ENCODE assay signal across 9 mouse cellular contexts in genomic region chrX:77808602-77809001, GRCm38 (mm10). TPM values are rescaled to one million over a fixed set of nuclear protein-coding genes. Genes with fewer than 3 reads are reported as not detected.
DNase-seq lines count a peak whose midpoint lies in the region; ATAC-seq and TF ChIP-seq lines count a peak whose summit lies in the region.
"Had no signal": no experiment of that assay in that cellular context is flagged by ENCODE, and none has a peak within 500 bp of the region (broad histone marks: within the 10 kb centered on the region; RNA-seq: fewer than 3 reads in every experiment).

No protein-coding gene starts in this region.

- no peaks in the 10 kb centered on the region for H3K36me3 ChIP-seq in heart, embryonic 11.5 days (ENCODE audit: control insufficient read depth, insufficient read depth, low read length)

- no peak overlapping the region for H3K4me3 ChIP-seq in heart, embryonic 11.5 days (ENCODE audit: low read depth, low read length)
- no peak overlapping the region for H3K4me3 ChIP-seq in bone marrow macrophage, adult 2 months (ENCODE audit: insufficient read depth, low read length)

- DNase-seq in heart, adult 18-20 months, result peak; percentile 8 to 70
- DNase-seq in right cerebral cortex, postnatal 4 days, result peak; percentile 13
- no peak for DNase-seq in right cerebral cortex, postnatal 25 days
- peak; percentile 73 for DNase-seq in induced T-regulatory cell, adult 2 months (ENCODE audit: low read depth)
- peak; percentile 75 for DNase-seq in thymus, postnatal 4 days

- no peaks in the 10 kb centered on the region for H3K9me3 ChIP-seq in heart, embryonic 11.5 days (replicated peaks; ENCODE audit: control insufficient read depth, low read length)

- H3K27ac ChIP-seq in heart, embryonic 11.5 days (ENCODE audit: low read depth, low read length), result no peak overlapping the region
- no peak overlapping the region for H3K27ac ChIP-seq in bone marrow macrophage, adult 2 months (ENCODE audit: insufficient read depth, low read depth, low read length)

- no peaks in the 10 kb centered on the region for H3K4me1 ChIP-seq in heart, embryonic 11.5 days (ENCODE audit: control insufficient read depth, insufficient read depth, low read length)
- peaks cover 2% of the 10 kb centered on the region; the same call in 1 of the 2 replicates for H3K4me1 ChIP-seq in bone marrow macrophage, adult 2 months (ENCODE audit: control insufficient read depth, insufficient read depth, low read length)

- H3K4me2 ChIP-seq in heart, embryonic 11.5 days, result no peak overlapping the region

- peak; percentile 55 for TF ChIP-seq CTCF in bone marrow macrophage, adult 2 months (IDR thresholded peaks at IDR 0.05; ENCODE audit: low read depth, low read length)

- no peak for TF ChIP-seq POLR2A in bone marrow macrophage, adult 2 months (IDR thresholded peaks at IDR 0.05; ENCODE audit: borderline replicate concordance, low read depth, low read length)

- H3K9ac ChIP-seq in heart, embryonic 11.5 days (ENCODE audit: low read depth, low read length), result no peak overlapping the region

- H3K27me3 ChIP-seq in heart, embryonic 11.5 days (ENCODE audit: control insufficient read depth, insufficient read depth, low read length), result no peaks in the 10 kb centered on the region

- 11% methylated on average over 2 of the region's 2 CpGs for WGBS in heart, embryonic 11.5 days (ENCODE audit: insufficient replicate concordance)

- ATAC-seq in heart, embryonic 11.5 days (replicated peaks; ENCODE audit: insufficient number of reproducible peaks, low FRiP score, low TSS enrichment), result no peak
- ATAC-seq in megakaryocyte-erythroid progenitor cell, adult 5-6 weeks (replicated peaks; ENCODE audit: low FRiP score, low TSS enrichment, poor library complexity, severe bottlenecking), result peak; percentile 69; the same call in 1 of the 2 replicates

RNA-seq across cellular contexts. Expression of gene Prkx, which starts 12.5 kb away (rescaled TPM):
- total RNA-seq in heart, adult 18-20 months (2021), result 10 to 100 TPM; 14.6 to 16.5 TPM
- polyA plus RNA-seq in heart, embryonic 11.5 days (2014; fragmentation: Nextera tagmentation; extraction: Ambion mirVana), result 9.4 and 12.0 TPM in 2 replicates
- polyA plus RNA-seq in bone marrow macrophage, adult 2 months (2012; ENCODE audit: insufficient read depth, insufficient read length, missing spikeins), result 39.9 and 50.5 TPM in 2 replicates
- total RNA-seq in megakaryocyte-erythroid progenitor cell, adult 5-6 weeks (2014; fragmentation: Nextera tagmentation), result 6.4 and 9.7 TPM in 2 replicates
- 3.9 and 8.0 TPM in 2 replicates for total RNA-seq in megakaryocyte-erythroid progenitor cell, adult 5-6 weeks (2017)

RNA-seq across cellular contexts. Expression of gene Pbsn, which starts 44.8 kb away (rescaled TPM):
- total RNA-seq in heart, adult 18-20 months (2021), result not detected
- polyA plus RNA-seq in heart, embryonic 11.5 days (2014; fragmentation: Nextera tagmentation; extraction: Ambion mirVana), result not detected in 2 replicates
- polyA plus RNA-seq in bone marrow macrophage, adult 2 months (2012; ENCODE audit: insufficient read depth, insufficient read length, missing spikeins), result not detected in 2 replicates
- total RNA-seq in megakaryocyte-erythroid progenitor cell, adult 5-6 weeks (2014; fragmentation: Nextera tagmentation), result not detected in 2 replicates
- not detected in 2 replicates for total RNA-seq in megakaryocyte-erythroid progenitor cell, adult 5-6 weeks (2017)
- polyA plus RNA-seq: intestine, embryonic 14.5 days had no signal

RNA-seq across cellular contexts. Expression of gene Gm14744, which starts 56.0 kb away (rescaled TPM):
- not detected for total RNA-seq in heart, adult 18-20 months (2021)
- not detected in 2 replicates for polyA plus RNA-seq in heart, embryonic 11.5 days (2014; fragmentation: Nextera tagmentation; extraction: Ambion mirVana)
- polyA plus RNA-seq in bone marrow macrophage, adult 2 months (2012; ENCODE audit: insufficient read depth, insufficient read length, missing spikeins), result not detected in 2 replicates
- total RNA-seq in megakaryocyte-erythroid progenitor cell, adult 5-6 weeks (2014; fragmentation: Nextera tagmentation), result not detected in 2 replicates
- total RNA-seq in megakaryocyte-erythroid progenitor cell, adult 5-6 weeks (2017), result not detected in 2 replicates
- polyA plus RNA-seq: intestine, embryonic 14.5 days had no signal
